Mouse (Mus musculus) olfactory bulb, adult 2 months (tissue): ENCODE results near the gene Dguok.

Experiments
- CTCF ChIP-seq: fragments of 200-500 bp; IDR thresholded peaks from 2 replicates; pipeline ENCODE4 v1.5.1; 2012; ENCODE audit warnings: low read depth, mild to moderate bottlenecking, low read length, moderate library complexity; ENCODE audit not compliant: insufficient read depth
- POLR2A ChIP-seq: fragments of 200-500 bp; IDR thresholded peaks from 2 replicates; pipeline ENCODE4 v1.6.1; 2012; ENCODE audit warnings: mild to moderate bottlenecking, low read depth, low read length, moderate library complexity; ENCODE audit not compliant: insufficient read depth

DNA sequence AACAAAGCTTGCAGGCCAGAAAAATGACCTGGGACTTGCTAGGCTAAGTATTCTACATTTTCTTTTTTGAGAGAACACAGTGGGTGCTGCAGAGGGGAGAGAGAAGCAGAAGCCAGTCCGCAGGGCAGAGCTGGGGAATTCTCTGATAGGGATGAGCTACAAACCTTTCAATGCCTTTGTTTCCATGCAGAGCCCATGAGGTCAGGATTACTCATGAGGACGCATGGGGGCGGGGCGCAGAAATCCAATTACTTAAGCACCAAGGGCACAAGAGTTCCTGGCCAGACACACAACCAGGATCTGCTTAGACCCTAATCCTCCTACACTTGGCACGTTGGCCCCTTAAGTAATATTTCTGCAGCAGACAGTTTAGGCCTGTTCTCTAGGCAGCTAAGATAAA lies 71.6 kb downstream of the Dguok start:
- TF ChIP-seq CTCF, result no peak
- no peak for TF ChIP-seq POLR2A
